Mouse (Mus musculus): ENCODE measurements around the gene Camk2n2. TPM values are rescaled to one million over a fixed set of nuclear protein-coding genes. Genes with fewer than 3 reads are reported as not detected.

Gene Camk2n2
- polyA plus RNA-seq, 1 experiment from 2014 or later = 23.7 TPM

GRCm38 (mm10) chr16:20604705-20605104 is 16.4 kb downstream of the Camk2n2 start:
- Histone ChIP-seq H3K36me3 (peaks cover 48% of the 10 kb centered on the region), H3K4me3 (no peak overlapping the region), H3K9me3 (no peaks in the 10 kb centered on the region), H3K27ac (replicated peaks) (0 out of 2 replicates have a peak overlapping the region, but pooled peaks have one; percentile 42), H3K9ac (no peak overlapping the region), H3K4me2 (no peak overlapping the region), H3K27me3 (no peaks in the 10 kb centered on the region), H3K4me1 (replicated peaks) (peaks cover 26% of the 10 kb centered on the region)
- WGBS = 52% methylated on average over 9 of the region's 9 CpGs
- ATAC-seq (ENCODE audit: low read depth) = peak; percentile 28; the same call in 1 of the 2 replicates

GRCm38 (mm10) chr16:20600511-20600910 is 20.6 kb downstream of the Camk2n2 start:
- 69% methylated on average over 5 of the region's 5 CpGs for WGBS
- H3K36me3 ChIP-seq = peaks cover 20% of the 10 kb centered on the region
- ATAC-seq (ENCODE audit: low read depth) = 0 out of 2 replicates have a peak, but pooled peaks have one; percentile 19
- H3K9me3 ChIP-seq = no peaks in the 10 kb centered on the region
- H3K27ac ChIP-seq (replicated peaks) = no peak overlapping the region
- H3K27me3 ChIP-seq = peaks cover 2% of the 10 kb centered on the region; the same call in 1 of the 2 replicates
- no peak overlapping the region for H3K4me2 ChIP-seq
- H3K4me3 ChIP-seq = no peak overlapping the region
- H3K4me1 ChIP-seq (replicated peaks) = peaks cover 13% of the 10 kb centered on the region
- H3K9ac ChIP-seq = no peak overlapping the region

- H3K27me3 ChIP-seq = peaks cover 39% of the 10 kb centered on the region
- H3K4me3 ChIP-seq = no peak overlapping the region
- no peak for ATAC-seq (ENCODE audit: low read depth)
- H3K4me2 ChIP-seq = no peak overlapping the region
- WGBS = 71% methylated on average over 7 of the region's 7 CpGs
- H3K36me3 ChIP-seq = no peaks in the 10 kb centered on the region
- no peak overlapping the region for H3K9ac ChIP-seq
- no peaks in the 10 kb centered on the region for H3K4me1 ChIP-seq (replicated peaks)
- H3K27ac ChIP-seq (replicated peaks) = no peak overlapping the region
- no peaks in the 10 kb centered on the region for H3K9me3 ChIP-seq
Observed at GRCm38 (mm10) chr16:20596687-20597441, 24.2 kb downstream of the Camk2n2 start.

- no peaks in the 10 kb centered on the region for H3K36me3 ChIP-seq
- H3K27me3 ChIP-seq = peaks cover 50% of the 10 kb centered on the region
- H3K4me2 ChIP-seq = no peak overlapping the region
- no peak overlapping the region for H3K4me3 ChIP-seq
- no peaks in the 10 kb centered on the region for H3K9me3 ChIP-seq
- H3K4me1 ChIP-seq (replicated peaks) = peaks cover 10% of the 10 kb centered on the region
- no peak for ATAC-seq (ENCODE audit: low read depth)
- no peak overlapping the region for H3K9ac ChIP-seq
- no peak overlapping the region for H3K27ac ChIP-seq (replicated peaks)
- 92% methylated on average over 4 of the region's 4 CpGs for WGBS
Observed at GRCm38 (mm10) chr16:20595737-20596136, 25.4 kb downstream of the Camk2n2 start.

- Histone ChIP-seq H3K4me1 (replicated peaks) (peaks cover 16% of the 10 kb centered on the region), H3K4me3 (no peak overlapping the region), H3K9me3 (no peaks in the 10 kb centered on the region), H3K9ac (no peak overlapping the region), H3K36me3 (no peaks in the 10 kb centered on the region), H3K4me2 (no peak overlapping the region), H3K27me3 (peaks cover 56% of the 10 kb centered on the region), H3K27ac (replicated peaks) (no peak overlapping the region)
- ATAC-seq (ENCODE audit: low read depth) = no peak
- whole genome bisulfite sequencing = 86% methylated on average over 7 of the region's 7 CpGs
Observed at GRCm38 (mm10) chr16:20595060-20595673, 25.9 kb downstream of the Camk2n2 start.

- Histone ChIP-seq H3K9ac (peak overlapping the region; percentile 79), H3K36me3 (no peaks in the 10 kb centered on the region), H3K27me3 (peaks cover 79% of the 10 kb centered on the region), H3K27ac (replicated peaks) (no peak overlapping the region), H3K4me3 (peak overlapping the region; percentile 55), H3K4me1 (replicated peaks) (peaks cover 28% of the 10 kb centered on the region), H3K9me3 (no peaks in the 10 kb centered on the region), H3K4me2 (peak overlapping the region; percentile 70)
- peak; percentile 28 for ATAC-seq (ENCODE audit: low read depth)
- WGBS = 4% methylated on average over 48 of the region's 48 CpGs
Observed at GRCm38 (mm10) chr16:20591076-20591705, 29.9 kb downstream of the Camk2n2 start.

- Histone ChIP-seq H3K4me1 (replicated peaks) (peaks cover 28% of the 10 kb centered on the region), H3K9ac (peak overlapping the region; percentile 79), H3K4me2 (peak overlapping the region; percentile 70), H3K36me3 (no peaks in the 10 kb centered on the region), H3K4me3 (peak overlapping the region; percentile 55), H3K27me3 (peaks cover 78% of the 10 kb centered on the region), H3K27ac (replicated peaks) (no peak overlapping the region), H3K9me3 (no peaks in the 10 kb centered on the region)
- peak; percentile 2; the same call in 1 of the 2 replicates for ATAC-seq (ENCODE audit: low read depth)
- 2% methylated on average over 17 of the region's 17 CpGs for WGBS
Observed at GRCm38 (mm10) chr16:20590680-20591038, 30.4 kb downstream of the Camk2n2 start.

- Histone ChIP-seq H3K4me3 (peak overlapping the region; percentile 55), H3K36me3 (no peaks in the 10 kb centered on the region), H3K4me2 (peak overlapping the region; percentile 70), H3K27me3 (peaks cover 77% of the 10 kb centered on the region), H3K9ac (peak overlapping the region; percentile 79), H3K9me3 (no peaks in the 10 kb centered on the region), H3K27ac (replicated peaks) (peak overlapping the region; percentile 67), H3K4me1 (replicated peaks) (peaks cover 28% of the 10 kb centered on the region)
- under 1% methylated on average over 39 of the region's 39 CpGs for WGBS
- peak; percentile 85 for ATAC-seq (ENCODE audit: low read depth)
Observed at GRCm38 (mm10) chr16:20589939-20590679, 31.0 kb downstream of the Camk2n2 start.

- Histone ChIP-seq H3K9ac (peak within 1 kb of the TSS; percentile 79), H3K27ac (replicated peaks) (peak within 1 kb of the TSS; percentile 67), H3K36me3 (no peaks in the 10 kb centered on the region), H3K27me3 (peaks cover 70% of the 10 kb centered on the region), H3K4me3 (peak within 1 kb of the TSS; percentile 55), H3K4me2 (peak within 1 kb of the TSS; percentile 70), H3K4me1 (replicated peaks) (peaks cover 28% of the 10 kb centered on the region), H3K9me3 (no peaks in the 10 kb centered on the region)
- ATAC-seq (ENCODE audit: low read depth) = peak; percentile 78
- WGBS = under 1% methylated on average over 24 of the region's 24 CpGs
Observed at GRCm38 (mm10) chr16:20589366-20589938, 31.6 kb downstream of the Camk2n2 start, which contains the start of gene Vwa5b2. Vwa5b2 (plus strand) TSS chr16:20589471.
